Mouse (Mus musculus) bone marrow macrophage, adult 2 months (primary cell): ENCODE data around the gene Btg1. TPM values are rescaled to one million over a fixed set of nuclear protein-coding genes. Genes with fewer than 3 reads are reported as not detected.

Source experiments
- H3K27ac ChIP-seq: 2 replicates; pipeline ENCODE4 v1.5.1; 2012; ENCODE audit warnings: low read depth, low read length; ENCODE audit not compliant: insufficient read depth
- H3K4me1 ChIP-seq: 2 replicates; pipeline ENCODE4 v1.6.1; 2012; ENCODE audit warnings: low read length; ENCODE audit not compliant: control insufficient read depth, insufficient read depth
- H3K4me3 ChIP-seq: 2 replicates; pipeline ENCODE4 v1.5.1; 2012; ENCODE audit warnings: mild to moderate bottlenecking, low read length, moderate library complexity; ENCODE audit not compliant: insufficient read depth
- CTCF ChIP-seq: IDR thresholded peaks from 2 replicates; pipeline ENCODE4 v1.5.1; 2012; ENCODE audit warnings: low read depth, mild to moderate bottlenecking, low read length, moderate library complexity
- POLR2A ChIP-seq: IDR thresholded peaks from 2 replicates; pipeline ENCODE4 v1.6.1; 2012; ENCODE audit warnings: mild to moderate bottlenecking, low read depth, low read length, borderline replicate concordance
- polyA plus RNA-seq: library from polyadenylated mRNA; stranded (reverse); fragments of >200 nt; gene quantifications from 2 replicates; pipeline ENCODE4 v1.2.4, GENCODE M21; 2012; ENCODE audit not compliant: missing spikeins, insufficient read depth, insufficient read length

Gene Btg1
- polyA plus RNA-seq, 1 experiment: 175 TPM

DNA sequence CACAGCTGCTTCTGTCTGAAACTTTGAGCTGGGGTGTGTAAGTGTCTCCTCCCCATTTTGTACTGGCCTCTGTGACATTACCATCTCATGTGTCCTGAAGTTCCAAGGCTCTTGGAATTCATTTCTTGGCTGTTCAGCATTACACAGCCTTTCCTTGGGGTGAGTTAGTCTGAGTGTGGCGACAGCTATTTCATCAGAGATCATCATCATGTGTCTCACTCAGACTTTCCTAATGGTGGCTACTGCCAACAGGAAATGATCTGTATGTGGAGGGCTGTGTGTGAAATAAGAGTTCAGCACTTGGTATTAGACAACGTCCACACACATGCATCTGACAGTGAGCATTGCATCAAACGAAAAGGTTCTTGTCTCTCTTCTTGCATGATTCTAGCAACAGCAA is 39.4 kb downstream of the Btg1 start:
- H3K27ac ChIP-seq: no peak overlapping the region
- no peak overlapping the region for H3K4me3 ChIP-seq
- peaks cover 17% of the 10 kb centered on the region for H3K4me1 ChIP-seq
- TF ChIP-seq POLR2A (no peak), CTCF (no peak)

DNA sequence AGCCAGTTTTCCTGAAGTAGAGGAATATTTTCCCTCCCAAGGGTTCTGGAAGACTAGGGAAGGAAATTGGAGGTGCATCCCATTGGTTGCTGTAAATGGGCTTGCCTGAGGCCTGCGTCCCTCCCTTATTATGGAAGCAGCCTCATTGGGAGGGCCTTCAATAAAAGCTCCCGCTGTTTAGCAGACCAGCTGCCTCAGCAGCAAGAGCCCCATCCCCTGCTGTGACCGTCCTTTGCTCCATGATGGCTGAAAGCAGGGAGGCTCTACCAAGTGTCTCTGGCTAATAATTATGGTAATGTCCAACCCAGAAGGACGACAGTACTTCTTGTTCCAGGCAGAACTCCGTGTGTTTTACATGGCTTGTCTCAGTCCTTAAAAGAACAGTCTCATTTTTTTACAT is 42.1 kb downstream of the Btg1 start:
- Histone ChIP-seq H3K27ac (no peak overlapping the region), H3K4me1 (peaks cover 17% of the 10 kb centered on the region)
- TF ChIP-seq POLR2A: no peak
- no peak for TF ChIP-seq CTCF

DNA sequence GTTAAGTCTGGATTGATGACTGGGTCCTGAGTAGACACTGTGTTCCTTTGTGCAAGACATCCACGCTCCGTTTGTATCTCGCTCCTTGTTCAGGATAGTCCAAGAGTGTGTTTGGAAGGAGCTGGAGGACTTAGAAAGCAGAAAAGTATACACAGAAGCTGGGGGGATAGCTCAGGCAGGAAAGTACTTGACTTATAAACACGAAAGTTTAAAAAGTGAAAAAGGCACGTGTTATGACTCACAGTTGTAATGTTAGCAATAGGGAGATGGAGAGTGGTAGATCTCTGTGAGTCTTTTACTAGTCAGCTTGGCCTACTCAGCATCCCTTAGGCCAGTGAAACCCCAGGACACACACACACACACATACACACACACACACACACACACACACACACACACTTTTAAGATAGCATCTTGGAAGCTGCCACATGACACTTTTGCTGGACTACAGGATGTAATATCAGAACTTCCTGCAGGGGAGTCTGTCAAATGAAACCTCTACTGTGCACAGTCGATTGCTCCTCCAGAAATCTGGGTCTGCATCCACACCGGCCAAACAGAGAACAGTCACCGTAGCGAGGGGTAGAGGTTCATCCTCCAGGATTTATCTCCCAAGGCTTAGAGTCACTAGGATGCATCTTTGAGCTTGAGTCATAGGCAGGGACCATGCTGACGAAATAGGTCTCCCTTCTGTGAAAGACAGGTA is 43.6 kb downstream of the Btg1 start:
- H3K4me3 ChIP-seq: no peak overlapping the region
- H3K27ac ChIP-seq: no peak overlapping the region
- TF ChIP-seq CTCF (no peak), POLR2A (no peak)
- H3K4me1 ChIP-seq: peaks cover 11% of the 10 kb centered on the region

More for the DNA sequence above, 42.1 kb downstream of the Btg1 start:
- H3K4me3 ChIP-seq: no peak overlapping the region

DNA sequence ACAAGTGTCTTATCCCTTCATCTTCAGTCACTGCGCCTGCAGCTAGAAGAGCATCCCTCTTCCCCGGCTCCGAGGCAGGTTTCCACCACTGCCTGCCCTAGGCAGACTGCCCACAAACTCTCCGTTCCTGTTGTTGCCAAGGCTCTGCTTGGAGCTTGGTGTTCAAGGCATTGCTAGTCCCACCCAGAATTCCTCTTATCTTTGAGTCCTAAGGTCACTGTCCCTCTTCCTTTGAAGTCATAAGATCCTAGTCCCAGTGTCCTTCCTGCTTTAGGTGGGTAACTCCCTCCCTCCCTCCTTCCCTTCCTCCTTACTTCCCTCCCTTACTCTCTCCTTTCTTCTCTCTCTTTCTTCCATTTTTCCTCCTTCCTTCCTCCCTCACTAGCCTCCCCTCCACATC is 46.2 kb downstream of the Btg1 start:
- no peak for TF ChIP-seq POLR2A
- TF ChIP-seq CTCF: no peak
- no peak overlapping the region for H3K27ac ChIP-seq
- H3K4me1 ChIP-seq: no peaks in the 10 kb centered on the region
- H3K4me3 ChIP-seq: no peak overlapping the region

DNA sequence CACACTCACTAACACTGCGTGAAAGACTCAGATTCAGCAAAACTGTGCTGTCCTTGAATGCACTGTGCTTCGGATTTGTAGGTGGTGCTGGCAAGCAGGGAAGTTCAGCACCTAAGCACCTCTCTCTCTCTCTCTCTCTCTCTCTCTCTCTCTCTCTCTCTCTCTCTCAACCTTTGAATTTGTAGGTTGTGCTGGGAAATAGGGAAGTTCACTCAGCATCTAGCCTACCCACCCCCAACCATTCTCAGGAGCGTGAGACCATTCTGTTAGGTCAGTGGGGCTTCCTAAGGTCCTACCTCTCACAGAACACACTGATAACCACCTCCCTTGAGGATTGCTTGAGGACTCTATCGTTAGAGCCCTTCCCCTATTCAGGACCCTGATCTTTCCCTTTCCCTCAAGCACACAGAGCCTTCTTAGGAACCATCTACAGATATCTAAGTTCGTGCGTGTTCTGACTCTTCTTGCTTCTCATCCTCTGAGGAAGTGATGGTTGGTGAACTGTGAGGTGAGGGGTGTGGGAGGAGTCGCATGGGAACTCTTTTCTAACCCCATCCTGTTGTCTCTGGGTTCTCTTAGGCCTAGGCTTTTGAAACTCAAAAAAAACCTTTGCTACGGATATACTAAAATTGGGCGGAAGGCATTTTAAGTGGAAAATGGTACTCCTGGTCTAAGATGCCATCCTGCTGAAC is 47.1 kb downstream of the Btg1 start:
- H3K4me1 ChIP-seq: no peaks in the 10 kb centered on the region
- no peak overlapping the region for H3K27ac ChIP-seq
- no peak for TF ChIP-seq POLR2A
- TF ChIP-seq CTCF: no peak
- H3K4me3 ChIP-seq: no peak overlapping the region
